Mouse (Mus musculus) intestine, embryonic 16.5 days (tissue): Measurements from ENCODE around the gene Dvl2. TPM values are rescaled to one million over a fixed set of nuclear protein-coding genes. Genes with fewer than 3 reads are reported as not detected.

Experiments
- microRNA counts: library from miRNA; unstranded; fragments of <30 nt; microRNA quantifications from one replicate; lab custom pipeline; 2016
- microRNA-seq: library from miRNA; unstranded; fragments of <30 nt; microRNA quantifications from one replicate; pipeline ENCODE4, GENCODE M21; 2016
- polyA plus RNA-seq: library from polyadenylated mRNA; unstranded; fragments of >200 nt; fragmentation: Nextera tagmentation; extraction: Ambion mirVana; gene quantifications from 2 replicates; pipeline ENCODE4 v1.2.1, GENCODE M21; 2015

Dvl2 gene
- polyA plus RNA-seq, 1 experiment from 2014 or later: 23.8 TPM

MicroRNAs encoded within 50 kb of the gene (microRNA counts, 519-probe panel; counts per million panel counts)
- 35.7 counts per million for microRNA mmu-miR-324-3p (lab: Ali Mortazavi, UCI)
- 2,796 counts per million, percentile 70 among the panel's probes with 10 or more counts for microRNA mmu-miR-324-5p (lab: Ali Mortazavi, UCI)

Small RNA genes lying within 50 kb of the gene (microRNA-seq; reads per million reads assigned to microRNA genes)
- gene Gm44349 (not detected), gene Mir324 (2,632 reads per million, percentile 82 among the genes with 10 or more reads in this experiment)

Other genes with a start within 250 kb of the Dvl2 start
- 14.8 and 16.8 TPM in 2 replicates for gene Polr2a, start 242.0 kb upstream of the Dvl2 start, polyA plus RNA-seq
- 0.13 and 0.16 TPM in 2 replicates for gene Slc35g3, start 238.6 kb upstream of the Dvl2 start, polyA plus RNA-seq
- 2.3 and 2.4 TPM in 2 replicates for gene Zbtb4, start 234.7 kb upstream of the Dvl2 start, polyA plus RNA-seq
- gene Chrnb1, start 204.7 kb upstream of the Dvl2 start, polyA plus RNA-seq: 3.9 and 4.7 TPM in 2 replicates
- 1.3 and 1.4 TPM in 2 replicates for gene Fgf11, start 198.7 kb upstream of the Dvl2 start, polyA plus RNA-seq
- gene Tmem102, start 195.0 kb upstream of the Dvl2 start, polyA plus RNA-seq: 34.6 and 42.7 TPM in 2 replicates
- gene Gm39566, start 185.3 kb upstream of the Dvl2 start, polyA plus RNA-seq: not detected in 2 replicates
- not detected in 2 replicates for gene Spem2, start 182.1 kb upstream of the Dvl2 start, polyA plus RNA-seq
- 0.22 TPM in 1 of 2 replicates, not detected in the other for gene Spem1, start 178.4 kb upstream of the Dvl2 start, polyA plus RNA-seq
- gene Nlgn2, start 162.8 kb upstream of the Dvl2 start, polyA plus RNA-seq: 3.4 and 4.1 TPM in 2 replicates
- gene Tmem256, start 162.1 kb upstream of the Dvl2 start, polyA plus RNA-seq: 470 and 476 TPM in 2 replicates
- 73.0 and 75.2 TPM in 2 replicates for gene Plscr3, start 154.2 kb upstream of the Dvl2 start, polyA plus RNA-seq
- gene Tnk1, start 141.9 kb upstream of the Dvl2 start, polyA plus RNA-seq: 20.5 and 23.5 TPM in 2 replicates
- not detected in 2 replicates for gene Tmem95, start 122.6 kb upstream of the Dvl2 start, polyA plus RNA-seq
- 5.5 and 6.2 TPM in 2 replicates for gene Kctd11, start 119.2 kb upstream of the Dvl2 start, polyA plus RNA-seq
- 4.2 and 5.2 TPM in 2 replicates for gene Acap1, start 105.1 kb upstream of the Dvl2 start, polyA plus RNA-seq
- gene 2810408A11Rik, start 99.6 kb upstream of the Dvl2 start, polyA plus RNA-seq: 4.7 and 5.4 TPM in 2 replicates
- gene Neurl4, start 99.5 kb upstream of the Dvl2 start, polyA plus RNA-seq: 7.1 and 10.1 TPM in 2 replicates
- gene Gps2, start 86.7 kb upstream of the Dvl2 start, polyA plus RNA-seq: 60.0 and 63.8 TPM in 2 replicates
- 1,478 and 1,683 TPM in 2 replicates for gene Eif5a, start 78.6 kb upstream of the Dvl2 start, polyA plus RNA-seq
- gene Ybx2, start 64.8 kb upstream of the Dvl2 start, polyA plus RNA-seq: 1.3 and 2.1 TPM in 2 replicates
- 21.5 and 22.6 TPM in 2 replicates for gene Slc2a4, start 52.4 kb upstream of the Dvl2 start, polyA plus RNA-seq
- 1,377 and 1,415 TPM in 2 replicates for gene Cldn7, start 35.8 kb upstream of the Dvl2 start, polyA plus RNA-seq
- gene Ctdnep1, start 19.4 kb upstream of the Dvl2 start, polyA plus RNA-seq: 20.7 and 20.9 TPM in 2 replicates
- gene Elp5, start 18.1 kb upstream of the Dvl2 start, polyA plus RNA-seq: 92.6 and 106 TPM in 2 replicates
- gene Gabarap, start 9.5 kb upstream of the Dvl2 start, polyA plus RNA-seq: 639 and 679 TPM in 2 replicates
- gene Phf23, start 4.8 kb upstream of the Dvl2 start, polyA plus RNA-seq: 49.7 and 53.1 TPM in 2 replicates
- gene Acadvl, start 14.8 kb downstream of the Dvl2 start, polyA plus RNA-seq: 172 and 189 TPM in 2 replicates
- 5.1 and 6.1 TPM in 2 replicates for gene Dlg4, start 16.3 kb downstream of the Dvl2 start, polyA plus RNA-seq
- 0.17 and 0.31 TPM in 2 replicates for gene Asgr1, start 53.5 kb downstream of the Dvl2 start, polyA plus RNA-seq
- gene Asgr2, start 92.0 kb downstream of the Dvl2 start, polyA plus RNA-seq: 0.44 and 0.57 TPM in 2 replicates
- 0.56 and 0.66 TPM in 2 replicates for gene Mgl2, start 129.7 kb downstream of the Dvl2 start, polyA plus RNA-seq
- 0.99 and 1.7 TPM in 2 replicates for gene Clec10a, start 155.6 kb downstream of the Dvl2 start, polyA plus RNA-seq
- gene Slc16a11, start 212.2 kb downstream of the Dvl2 start, polyA plus RNA-seq: 2.7 TPM in 2 replicates
- gene Slc16a13, start 220.5 kb downstream of the Dvl2 start, polyA plus RNA-seq: 15.9 and 18.0 TPM in 2 replicates
- 10.3 and 10.4 TPM in 2 replicates for gene Bcl6b, start 229.2 kb downstream of the Dvl2 start, polyA plus RNA-seq
- 118 and 129 TPM in 2 replicates for gene 0610010K14Rik, start 237.3 kb downstream of the Dvl2 start, polyA plus RNA-seq
- 9.9 and 10.7 TPM in 2 replicates for gene Gm21988, start 239.2 kb downstream of the Dvl2 start, polyA plus RNA-seq
- gene Rnasek, start 239.2 kb downstream of the Dvl2 start, polyA plus RNA-seq: 269 and 308 TPM in 2 replicates